Mouse (Mus musculus) cerebellum, adult 11-12 months (tissue): ENCODE results near the gene Rngtt.

Source experiments
- DNase-seq: peaks from one replicate; pipeline ENCODE4 v3.0.0; 2022

Gene Rngtt

DNA sequence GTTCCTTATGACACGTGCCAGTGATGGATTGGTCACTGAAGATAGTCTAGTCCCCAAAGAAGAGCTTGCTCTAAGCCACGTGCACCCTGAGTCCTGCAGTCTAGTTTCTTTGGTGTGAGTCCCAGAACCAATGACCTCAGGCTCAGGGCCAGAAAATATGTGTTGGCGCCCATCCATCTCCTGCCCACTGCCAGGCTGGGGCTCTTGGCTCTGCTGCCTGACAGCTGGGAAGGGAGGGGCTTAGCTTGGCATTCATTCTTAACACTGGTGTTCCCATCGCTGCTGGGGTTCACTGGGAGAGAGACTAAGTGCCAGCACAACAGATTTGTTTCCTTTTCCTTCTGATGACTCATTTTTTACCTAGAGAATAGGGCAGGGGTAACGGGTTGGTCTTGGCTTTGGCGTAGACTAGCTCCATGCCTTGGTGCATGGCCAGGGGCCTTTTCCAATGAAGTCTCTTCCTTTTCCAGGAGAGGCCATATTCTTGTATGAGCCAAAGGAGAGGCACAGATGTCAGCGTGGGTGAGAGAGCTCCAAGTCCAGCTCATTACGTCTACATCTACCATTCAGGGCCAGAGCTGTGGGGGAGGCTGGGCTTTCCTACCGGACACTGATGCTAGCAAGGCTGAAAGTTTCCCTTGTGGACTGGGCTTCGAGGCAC, 214.5 kb downstream of the Rngtt start:
- DNase-seq, result peak; percentile 98

DNA sequence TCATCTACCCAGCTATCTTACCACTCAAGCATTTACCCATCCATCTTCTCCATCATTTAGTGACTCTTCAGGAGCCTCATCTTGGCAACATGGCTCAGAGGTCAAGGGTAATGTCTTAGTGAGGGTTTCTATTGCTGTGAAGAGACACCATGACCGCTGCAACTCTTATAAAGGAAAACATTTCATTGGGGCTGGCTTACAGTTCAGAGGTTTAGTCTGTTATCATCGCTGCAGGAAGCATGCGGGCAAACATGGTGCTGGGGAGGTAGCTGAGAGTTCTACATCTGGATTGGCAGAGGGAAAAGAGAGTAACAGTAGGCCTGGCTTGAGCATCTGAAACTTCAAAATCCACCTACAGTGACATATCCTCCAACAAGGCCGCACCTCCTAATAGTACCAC, 215.2 kb downstream of the Rngtt start:
- DNase-seq, result no peak

DNA sequence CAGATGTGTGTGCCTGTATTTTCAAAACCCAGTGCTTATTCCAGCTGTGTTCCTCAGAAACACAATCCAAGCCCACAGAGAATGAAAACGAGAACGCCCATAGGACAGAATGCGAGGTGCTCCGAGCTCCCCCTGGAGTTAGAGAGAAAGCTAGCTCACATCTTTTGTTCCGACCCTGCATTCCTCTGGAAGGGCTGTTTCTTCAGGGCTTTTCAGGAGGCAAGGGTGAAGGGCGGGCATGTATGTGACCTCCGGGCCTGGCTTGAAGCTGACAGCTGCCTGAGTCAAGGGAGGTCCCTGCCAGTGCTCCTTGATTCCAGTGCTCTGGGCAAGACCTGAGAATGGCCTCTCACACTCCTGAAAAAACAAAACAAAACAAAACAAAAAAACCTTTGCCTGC, 216.0 kb downstream of the Rngtt start:
- no peak for DNase-seq

DNA sequence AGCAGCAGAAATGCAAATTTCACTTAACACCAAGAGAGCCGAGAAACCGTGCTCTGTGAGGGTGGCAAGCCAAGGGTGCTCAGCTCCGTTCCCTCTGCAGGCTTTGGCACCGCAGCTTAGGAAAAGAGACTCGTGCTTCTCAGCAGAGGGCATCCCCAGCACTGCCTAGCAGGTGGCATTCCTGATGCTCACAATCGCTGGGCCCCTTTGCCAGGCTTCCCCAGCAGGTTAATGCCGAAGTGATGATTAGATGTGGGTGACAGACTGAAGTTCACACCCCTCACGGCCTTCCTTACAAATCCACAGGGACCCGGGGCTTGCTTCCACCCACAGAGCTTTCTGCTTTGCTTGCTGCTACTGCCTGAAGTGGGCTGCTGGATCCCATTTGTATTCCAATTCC, 216.6 kb downstream of the Rngtt start:
- DNase-seq, result no peak

GRCm38 (mm10) chr4:33532596-33532995, 222.5 kb downstream of the Rngtt start:
- DNase-seq, result no peak

- DNase-seq, result no peak
Measured at GRCm38 (mm10) chr4:33544755-33545576, 234.9 kb downstream of the Rngtt start.

DNA sequence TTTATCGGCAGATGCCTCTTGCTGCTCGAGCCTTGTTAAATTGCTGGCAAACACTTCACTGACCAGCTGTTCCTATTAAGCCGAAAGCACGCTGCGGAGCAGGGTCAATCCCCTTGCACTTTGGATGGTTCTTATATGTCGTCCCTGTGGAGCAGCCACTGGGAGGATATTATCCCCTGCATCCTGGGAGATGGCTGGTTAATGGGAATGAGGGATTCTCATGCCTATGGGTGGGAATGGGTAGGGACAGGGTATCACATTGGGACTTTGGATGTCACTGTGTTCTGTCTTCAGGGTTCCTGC, 235.4 kb downstream of the Rngtt start:
- no peak for DNase-seq

GRCm38 (mm10) chr4:33546278-33546677, 236.2 kb downstream of the Rngtt start:
- DNase-seq, result no peak

DNA sequence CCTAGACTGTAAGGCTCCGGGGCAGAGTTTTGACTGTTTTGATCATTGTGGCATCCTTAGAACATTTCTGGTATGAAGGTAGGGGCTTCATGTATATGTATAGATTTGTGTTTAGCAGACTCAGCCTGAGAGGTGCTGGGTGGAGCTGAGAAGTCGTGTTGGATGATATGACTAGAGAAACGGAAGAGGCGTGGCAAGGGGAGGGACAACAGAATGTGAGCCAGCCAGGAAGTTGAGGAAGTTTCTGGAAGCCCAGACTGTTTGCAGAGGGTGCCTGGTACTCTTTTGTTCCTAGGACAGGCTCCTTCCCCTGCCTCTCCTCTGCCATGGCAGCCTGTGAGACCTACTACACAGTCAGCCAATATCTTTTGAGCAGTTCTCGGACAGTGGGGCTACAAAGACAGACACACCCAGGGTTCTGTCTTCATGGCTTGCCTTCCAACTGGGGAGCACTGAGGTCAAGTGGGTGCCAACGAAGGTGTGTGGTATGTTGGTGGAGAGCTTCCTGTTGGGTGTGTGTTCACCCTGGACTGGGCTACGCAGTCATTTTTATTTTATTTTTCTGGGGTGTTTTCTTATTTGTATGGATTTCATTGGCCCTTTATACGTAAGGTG, 237.3 kb downstream of the Rngtt start:
- DNase-seq, result no peak

DNA sequence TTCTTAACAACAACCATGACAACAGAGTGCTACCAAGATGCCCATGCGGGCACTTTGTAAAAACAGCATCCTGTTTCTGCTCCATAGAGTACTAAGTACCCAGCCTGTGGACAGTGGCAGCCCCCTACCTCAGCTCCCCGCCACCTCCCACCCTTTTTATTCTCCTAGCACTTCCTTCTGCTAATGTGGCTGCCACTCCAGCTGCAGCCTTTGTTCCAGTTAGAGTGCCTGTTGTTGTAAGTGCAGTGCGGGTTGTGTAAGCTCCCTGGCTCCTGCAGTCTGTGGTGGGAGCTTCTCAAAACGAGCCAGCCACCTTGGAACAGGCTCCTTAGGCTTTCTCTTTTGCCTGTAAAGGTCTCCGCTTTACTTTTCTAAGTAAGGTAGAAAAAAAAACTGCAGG, 239.5 kb downstream of the Rngtt start:
- no peak for DNase-seq
